Mouse (Mus musculus) olfactory bulb, adult 2 months (tissue): ENCODE results near the gene Mreg.

Experiments
- CTCF ChIP-seq: fragments of 200-500 bp; IDR thresholded peaks from 2 replicates; pipeline ENCODE4 v1.5.1; 2012; ENCODE audit warnings: low read depth, mild to moderate bottlenecking, low read length, moderate library complexity; ENCODE audit not compliant: insufficient read depth
- POLR2A ChIP-seq: fragments of 200-500 bp; IDR thresholded peaks from 2 replicates; pipeline ENCODE4 v1.6.1; 2012; ENCODE audit warnings: mild to moderate bottlenecking, low read depth, low read length, moderate library complexity; ENCODE audit not compliant: insufficient read depth

- no peak for TF ChIP-seq POLR2A
- no peak for TF ChIP-seq CTCF
These were observed 8.9 kb downstream of the Mreg start for GRCm38 (mm10) chr1:72203204-72203603.
